Comparison of ENCODE assay signal across 10 mouse cellular contexts in the genomic region with DNA sequence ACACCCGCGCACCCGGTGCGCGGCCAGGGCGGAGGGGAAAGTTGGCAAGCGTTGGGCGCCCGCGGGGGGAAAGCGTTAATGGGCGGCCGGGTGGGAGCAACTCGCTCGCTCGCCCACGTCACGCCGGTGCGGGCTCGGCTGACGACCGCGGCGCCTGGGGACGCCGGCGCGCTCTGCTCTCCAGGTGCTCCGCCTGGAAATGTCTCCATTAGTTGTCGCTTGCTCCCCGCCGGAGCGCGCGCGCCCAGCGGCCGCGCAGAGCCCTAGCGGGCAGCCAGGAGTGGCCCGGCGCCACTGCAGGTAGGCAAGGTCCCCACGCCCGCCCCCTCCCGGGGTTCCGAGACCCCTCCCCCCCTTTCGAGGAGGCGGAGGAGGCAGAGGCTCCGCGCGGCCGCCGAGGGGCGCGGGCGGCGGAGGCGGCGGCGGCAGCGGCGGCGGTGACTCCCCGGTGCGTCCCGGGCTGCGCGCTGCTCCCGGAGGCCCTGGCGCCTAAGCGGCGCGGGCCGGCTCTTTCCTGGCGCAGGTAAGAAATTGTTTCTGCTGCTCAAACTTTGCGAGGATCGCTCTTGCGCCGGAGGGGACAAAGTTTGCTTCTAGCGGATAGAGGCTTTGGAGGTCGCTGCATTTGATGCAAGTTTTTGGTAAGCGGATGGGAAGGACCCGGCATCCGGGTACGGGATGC. TPM values are rescaled to one million over a fixed set of nuclear protein-coding genes. Genes with fewer than 3 reads are reported as not detected.
DNase-seq lines count a peak whose midpoint lies in the region; ATAC-seq and TF ChIP-seq lines count a peak whose summit lies in the region.
"Had no signal": no experiment of that assay in that cellular context is flagged by ENCODE, and none has a peak within 500 bp of the region (broad histone marks: within the 10 kb centered on the region; RNA-seq: fewer than 3 reads in every experiment).

A gene (plus strand): TSS at position 126 of the 682 bp plus-strand sequence.

- no peaks in the 10 kb centered on the region for H3K9me3 ChIP-seq in forebrain, embryonic 15.5 days
- no peaks in the 10 kb centered on the region for H3K9me3 ChIP-seq in hindbrain, embryonic 16.5 days (ENCODE audit: control insufficient read depth, low read length)

- TF ChIP-seq EP300 in heart, adult 2 months (IDR thresholded peaks at IDR 0.05; ENCODE audit: insufficient read depth, low read depth, low read length), result no peak

- H3K4me2 ChIP-seq in forebrain, embryonic 15.5 days (replicated peaks), result peak within 1 kb of the TSS; percentile 53
- peak within 1 kb of the TSS; percentile 91 for H3K4me2 ChIP-seq in hindbrain, embryonic 16.5 days (ENCODE audit: low read length)

- peak; percentile 46 to 53 for DNase-seq in heart, adult 2 months
- no peak for DNase-seq in heart, adult 9 months (ENCODE audit: low spot score in 2 of 2)
- peak; percentile 57 for DNase-seq in neural tube, embryonic 10.5 days (ENCODE audit: extremely low spot score, low spot score)
- DNase-seq in adrenal gland, postnatal 14 days, result no peak
- no peak for DNase-seq in cerebellum, postnatal 36 days
- DNase-seq in left cerebral cortex, adult 11 months (ENCODE audit: low spot score), result no peak
- DNase-seq: lung, postnatal 36 days had no signal

- no peaks in the 10 kb centered on the region for H3K36me3 ChIP-seq in heart, adult 2 months (ENCODE audit: control insufficient read depth, insufficient read depth, low read length)
- H3K36me3 ChIP-seq in forebrain, embryonic 15.5 days, result no peaks in the 10 kb centered on the region
- no peaks in the 10 kb centered on the region for H3K36me3 ChIP-seq in hindbrain, embryonic 16.5 days (ENCODE audit: control insufficient read depth, insufficient read depth, low read length)

- H3K9ac ChIP-seq in heart, adult 2 months (ENCODE audit: low read depth, low read length), result peak within 1 kb of the TSS; percentile 68
- no peak within 1 kb of the TSS for H3K9ac ChIP-seq in forebrain, embryonic 15.5 days (replicated peaks)
- peak within 1 kb of the TSS; percentile 43 for H3K9ac ChIP-seq in hindbrain, embryonic 16.5 days (ENCODE audit: low read depth, low read length)

- intact Hi-C loops in heart, adult 2 months (cut with DNase I), result loop anchor here (5.0 kb wide), 1 partner anchor 88 kb away; no protein-coding TSS in a partner anchor

- H3K27me3 ChIP-seq in heart, adult 2 months (ENCODE audit: control insufficient read depth, insufficient read depth, low read length), result peaks cover 2% of the 10 kb centered on the region; the same call in 1 of the 2 replicates
- peaks cover 85% of the 10 kb centered on the region for H3K27me3 ChIP-seq in forebrain, embryonic 15.5 days
- peaks cover 68% of the 10 kb centered on the region for H3K27me3 ChIP-seq in hindbrain, embryonic 16.5 days (replicated peaks; ENCODE audit: control insufficient read depth, insufficient read depth, low read length)

- H3K27ac ChIP-seq in heart, adult 2 months, result peak within 1 kb of the TSS; percentile 87
- no peak within 1 kb of the TSS for H3K27ac ChIP-seq in forebrain, embryonic 15.5 days (replicated peaks)
- H3K27ac ChIP-seq in hindbrain, embryonic 16.5 days (ENCODE audit: low read depth, low read length), result no peak within 1 kb of the TSS

- under 1% methylated on average over 76 of the region's 86 CpGs for WGBS in heart, adult 2 months
- WGBS in forebrain, embryonic 15.5 days, result under 1% methylated on average over 80 of the region's 86 CpGs
- under 1% methylated on average over 52 of the region's 86 CpGs for WGBS in hindbrain, embryonic 16.5 days

- H3K79me2 ChIP-seq in heart, adult 2 months (replicated peaks; ENCODE audit: control insufficient read depth, insufficient read depth, low read length), result no peaks in the 10 kb centered on the region

- TF ChIP-seq CTCF in heart, adult 2 months (IDR thresholded peaks at IDR 0.05), result peak; percentile 10; the same call in 1 of the 2 replicates

- peak within 1 kb of the TSS; percentile 39 for H3K4me3 ChIP-seq in heart, adult 2 months
- H3K4me3 ChIP-seq in forebrain, embryonic 15.5 days, result peak within 1 kb of the TSS; percentile 31
- peak within 1 kb of the TSS; percentile 51 for H3K4me3 ChIP-seq in hindbrain, embryonic 16.5 days (ENCODE audit: low read length)

- TF ChIP-seq POLR2A in heart, adult 2 months (IDR thresholded peaks at IDR 0.05; ENCODE audit: insufficient read depth, low read depth, low read length), result no peak

- no peaks in the 10 kb centered on the region for H3K4me1 ChIP-seq in heart, adult 2 months (ENCODE audit: control insufficient read depth, insufficient read depth, low read length)
- H3K4me1 ChIP-seq in forebrain, embryonic 15.5 days, result peaks cover 32% of the 10 kb centered on the region
- H3K4me1 ChIP-seq in hindbrain, embryonic 16.5 days (ENCODE audit: control insufficient read depth, insufficient read depth, low read depth, low read length), result peaks cover 24% of the 10 kb centered on the region

- ATAC-seq in forebrain, embryonic 15.5 days (replicated peaks), result no peak
- ATAC-seq in hindbrain, embryonic 16.5 days, result 0 out of 2 replicates have a peak, but pooled peaks have one; percentile 34

RNA-seq across cellular contexts. Expression of the gene that starts here (rescaled TPM):
- total RNA-seq in heart, adult 2 months (2021), result 10 to 100 TPM; 26.5 to 30.9 TPM
- polyA plus RNA-seq in heart, adult 2 months (2012; rRNA removed), result 15.6 and 19.8 TPM in 2 replicates
- polyA plus RNA-seq in forebrain, embryonic 15.5 days (2015; fragmentation: Nextera tagmentation; extraction: Ambion mirVana), result 0.09 TPM in 1 of 2 replicates, not detected in the other
- 3.0 and 5.0 TPM in 2 replicates for polyA plus RNA-seq in hindbrain, embryonic 16.5 days (2015; fragmentation: Nextera tagmentation; extraction: Ambion mirVana)
- total RNA-seq in adrenal gland, postnatal 14 days (2021), result not detected in 2 replicates
- polyA plus RNA-seq: gonadal fat pad, adult 2 months had no signal

Comparison
In these comparisons a context has a peak if more than half of its experiments do, and no peak if none do; other contexts are left out.
1. RNA of the gene that starts here (total RNA-seq): 26.5 to 30.9 TPM in heart, adult 2 months; not detected in adrenal gland, postnatal 14 days; every median in the first group is over 10 times any median in the second.
2. DNase-seq: peak in heart, adult 2 months (2 of 2) and neural tube, embryonic 10.5 days (single experiment); none in heart, adult 9 months (0 of 2), adrenal gland, postnatal 14 days (single experiment), cerebellum, postnatal 36 days (0 of 2) and left cerebral cortex, adult 11 months (single experiment).
3. Peak in every context shown above with its lines, with median percentiles within 50 percentile points of each other: H3K4me3 ChIP-seq.